Mouse (Mus musculus) layer of hippocampus, postnatal 10 days (tissue): ENCODE measurements around the gene Myh14. TPM values are rescaled to one million over a fixed set of nuclear protein-coding genes. Genes with fewer than 3 reads are reported as not detected.

ENCODE experiments used
- DNase-seq, 2 experiments: peaks; one replicate each; pipeline ENCODE4 v3.0.0; 2021; ENCODE audit warnings: low spot score in 2 of 2
- total RNA-seq, 2 experiments: library from RNA; stranded (reverse); gene quantifications; 2 replicates each; pipeline ENCODE4 v1.2.3; 2021

Gene Myh14
- total RNA-seq, 2 experiments from 2014 or later, result 17.6 to 17.9 TPM

GRCm38 (mm10) chr7:44633407-44633806, 37.2 kb downstream of the Myh14 start:
- peak in 1 of 2 experiments; percentile 47 for DNase-seq

GRCm38 (mm10) chr7:44632676-44633075, 38.0 kb downstream of the Myh14 start:
- DNase-seq, result no peak

GRCm38 (mm10) chr7:44630437-44630836, 40.2 kb downstream of the Myh14 start:
- DNase-seq, result no peak

GRCm38 (mm10) chr7:44628402-44629034, 42.1 kb downstream of the Myh14 start:
- DNase-seq, result no peak

GRCm38 (mm10) chr7:44626966-44627365, 43.7 kb downstream of the Myh14 start:
- DNase-seq, result no peak

GRCm38 (mm10) chr7:44626068-44626385, 44.6 kb downstream of the Myh14 start:
- DNase-seq, result no peak

GRCm38 (mm10) chr7:44625241-44626067, 45.2 kb downstream of the Myh14 start:
- DNase-seq, result no peak

GRCm38 (mm10) chr7:44624828-44625227, 45.8 kb downstream of the Myh14 start:
- DNase-seq, result no peak

GRCm38 (mm10) chr7:44624543-44624826, 46.2 kb downstream of the Myh14 start:
- DNase-seq, result no peak

- DNase-seq, result no peak
Measured at GRCm38 (mm10) chr7:44623714-44624542, 46.7 kb downstream of the Myh14 start.

- no peak for DNase-seq
Measured at GRCm38 (mm10) chr7:44617059-44617458, 53.6 kb downstream of the Myh14 start.

- no peak for DNase-seq
Measured at GRCm38 (mm10) chr7:44615987-44616386, 54.7 kb downstream of the Myh14 start.

GRCm38 (mm10) chr7:44615309-44615708, 55.3 kb downstream of the Myh14 start:
- DNase-seq, result no peak

- DNase-seq, result no peak
Measured at GRCm38 (mm10) chr7:44614041-44614688, 56.5 kb downstream of the Myh14 start.

- no peak for DNase-seq
Measured at GRCm38 (mm10) chr7:44612192-44612591, 58.5 kb downstream of the Myh14 start.

GRCm38 (mm10) chr7:44606171-44606901, 64.3 kb downstream of the Myh14 start:
- DNase-seq, result no peak

GRCm38 (mm10) chr7:44605436-44605835, 65.2 kb downstream of the Myh14 start:
- DNase-seq, result no peak

- DNase-seq, result no peak
Measured at GRCm38 (mm10) chr7:44604619-44605018, 66.0 kb downstream of the Myh14 start.

- peak; percentile 58 to 74 for DNase-seq
Measured at GRCm38 (mm10) chr7:44604139-44604606, 66.5 kb downstream of the Myh14 start.

GRCm38 (mm10) chr7:44603186-44603855, 67.3 kb downstream of the Myh14 start:
- no peak for DNase-seq
